In the genomic region with DNA sequence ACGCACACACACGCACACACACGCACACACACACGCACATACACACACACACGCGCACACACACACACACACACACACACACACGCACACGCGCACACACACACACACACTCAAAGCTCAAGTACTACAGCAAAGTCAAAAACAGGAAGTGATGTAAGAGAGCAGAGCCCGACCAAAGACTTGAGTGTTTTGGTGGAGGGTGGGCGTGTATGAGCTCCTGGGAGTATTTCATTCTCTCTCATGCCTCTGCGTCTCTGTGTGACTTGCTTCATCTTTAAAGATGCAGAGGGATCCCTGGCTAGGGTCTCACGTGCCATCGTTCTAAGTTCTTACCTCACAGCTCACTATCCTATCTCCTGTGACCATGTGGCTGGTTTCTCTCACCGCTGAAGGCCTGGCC, we compare ENCODE assay signal across 13 mouse cellular contexts. TPM values are rescaled to one million over a fixed set of nuclear protein-coding genes. Genes with fewer than 3 reads are reported as not detected.
DNase-seq lines count a peak whose midpoint lies in the region; ATAC-seq lines count a peak whose summit lies in the region.
"Had no signal": no experiment of that assay in that cellular context is flagged by ENCODE, and none has a peak within 500 bp of the region (broad histone marks: within the 10 kb centered on the region; RNA-seq: fewer than 3 reads in every experiment).

No protein-coding gene starts in this region.

- no peaks in the 10 kb centered on the region for H3K4me1 ChIP-seq in hindbrain, embryonic 16.5 days (ENCODE audit: control insufficient read depth, insufficient read depth, low read depth, low read length)
- no peaks in the 10 kb centered on the region for H3K4me1 ChIP-seq in hindbrain, embryonic 13.5 days (replicated peaks)
- H3K4me1 ChIP-seq: midbrain, embryonic 12.5 days had no signal

- ATAC-seq in hindbrain, embryonic 16.5 days, result no peak
- no peak for ATAC-seq in erythroblast, adult 5-6 weeks (replicated peaks; ENCODE audit: low FRiP score, poor library complexity, severe bottlenecking)
- no peak for ATAC-seq in hindbrain, embryonic 13.5 days (ENCODE audit: low FRiP score)

- no peak overlapping the region for H3K4me3 ChIP-seq in hindbrain, embryonic 16.5 days (ENCODE audit: low read length)
- H3K4me3 ChIP-seq in hindbrain, embryonic 13.5 days, result no peak overlapping the region
- H3K4me3 ChIP-seq: liver, embryonic 13.5 days; midbrain, embryonic 12.5 days had no signal

- no peak overlapping the region for H3K4me2 ChIP-seq in hindbrain, embryonic 16.5 days (ENCODE audit: low read length)
- H3K4me2 ChIP-seq in hindbrain, embryonic 13.5 days, result no peak overlapping the region
- H3K4me2 ChIP-seq: heart, embryonic 11.5 days; liver, embryonic 13.5 days; midbrain, embryonic 12.5 days had no signal

- WGBS in hindbrain, embryonic 16.5 days, result 93% methylated on average over 15 of the region's 15 CpGs
- WGBS in hindbrain, embryonic 13.5 days, result 91% methylated on average over 15 of the region's 15 CpGs

- H3K9me3 ChIP-seq in hindbrain, embryonic 16.5 days (ENCODE audit: control insufficient read depth, low read length), result no peaks in the 10 kb centered on the region
- no peaks in the 10 kb centered on the region for H3K9me3 ChIP-seq in hindbrain, embryonic 13.5 days
- H3K9me3 ChIP-seq: liver, embryonic 13.5 days; midbrain, embryonic 12.5 days had no signal

- DNase-seq in heart, adult 11 months, result peak; percentile 86
- DNase-seq in heart, postnatal 14 days, result no peak
- DNase-seq in CD8-positive naive resting alpha-beta T cell, adult 2 months (ENCODE audit: low read depth in 2 of 2, low spot score in 2 of 2), result peak; percentile 81 to 85
- DNase-seq in induced T-regulatory cell, adult 2 months (ENCODE audit: low read depth), result peak; percentile 94
- peak; percentile 42 to 74 for DNase-seq in thymus, adult 18-20 months
- DNase-seq: cerebellum, postnatal 14 days; kidney, postnatal 4 days; liver, embryonic 13.5 days had no signal

- no peak overlapping the region for H3K27ac ChIP-seq in hindbrain, embryonic 16.5 days (ENCODE audit: low read depth, low read length)
- no peak overlapping the region for H3K27ac ChIP-seq in hindbrain, embryonic 13.5 days
- H3K27ac ChIP-seq: liver, embryonic 13.5 days; midbrain, embryonic 12.5 days had no signal

- no peaks in the 10 kb centered on the region for H3K27me3 ChIP-seq in hindbrain, embryonic 16.5 days (replicated peaks; ENCODE audit: control insufficient read depth, insufficient read depth, low read length)
- no peaks in the 10 kb centered on the region for H3K27me3 ChIP-seq in hindbrain, embryonic 13.5 days
- H3K27me3 ChIP-seq: liver, embryonic 13.5 days; midbrain, embryonic 12.5 days had no signal

- intact Hi-C loops in heart, postnatal 14 days (cut with DNase I), result no loop called here

- H3K9ac ChIP-seq in hindbrain, embryonic 16.5 days (ENCODE audit: low read depth, low read length), result no peak overlapping the region
- H3K9ac ChIP-seq in hindbrain, embryonic 13.5 days, result no peak overlapping the region
- H3K9ac ChIP-seq: liver, embryonic 13.5 days; midbrain, embryonic 12.5 days had no signal

- H3K36me3 ChIP-seq in hindbrain, embryonic 16.5 days (ENCODE audit: control insufficient read depth, insufficient read depth, low read length), result no peaks in the 10 kb centered on the region
- H3K36me3 ChIP-seq in hindbrain, embryonic 13.5 days, result no peaks in the 10 kb centered on the region
- H3K36me3 ChIP-seq: liver, embryonic 13.5 days; midbrain, embryonic 12.5 days had no signal

RNA-seq across cellular contexts. Expression of gene Il6st, which starts 36.3 kb away (rescaled TPM):
- 100 to 1,000 TPM; 184 to 192 TPM for total RNA-seq in heart, postnatal 14 days (2021)
- polyA plus RNA-seq in hindbrain, embryonic 16.5 days (2015; fragmentation: Nextera tagmentation; extraction: Ambion mirVana), result 21.5 and 27.1 TPM in 2 replicates
- 5.4 and 10.0 TPM in 2 replicates for total RNA-seq in erythroblast, adult 5-6 weeks (2015; ENCODE audit: low replicate concordance)
- 3.6 and 4.0 TPM in 2 replicates for total RNA-seq in erythroblast, adult 5-6 weeks (2017; ENCODE audit: low replicate concordance)
- polyA plus RNA-seq in hindbrain, embryonic 13.5 days (2015; fragmentation: Nextera tagmentation; extraction: Ambion mirVana), result 19.9 and 22.6 TPM in 2 replicates

Comparison
In these comparisons a context has a peak if more than half of its experiments do, and no peak if none do; other contexts are left out.
1. DNase-seq: peak in heart, adult 11 months (single experiment), CD8-positive naive resting alpha-beta T cell, adult 2 months (2 of 2), induced T-regulatory cell, adult 2 months (single experiment) and thymus, adult 18-20 months (2 of 2); none in heart, postnatal 14 days (0 of 2).
2. RNA of gene Il6st, which starts 36.3 kb away (total RNA-seq): 184 to 192 TPM in heart, postnatal 14 days; 3.6 to 10.0 TPM in erythroblast, adult 5-6 weeks; every median in the first group is over 10 times any median in the second.